Mouse (Mus musculus) frontal cortex, postnatal 36 days (tissue): ENCODE measurements around the gene 2310011J03Rik.
"Not testable (repeated sequence)": the region's sequence is repeated elsewhere in the genome, so short reads cannot be mapped to it uniquely, and the experiment has no call there.

Experiments used
- DNase-seq, 2 experiments: peaks; one replicate each; pipeline ENCODE4 v3.0.0; 2022; ENCODE audit warnings: low spot score in 2 of 2

The 2310011J03Rik gene

DNA sequence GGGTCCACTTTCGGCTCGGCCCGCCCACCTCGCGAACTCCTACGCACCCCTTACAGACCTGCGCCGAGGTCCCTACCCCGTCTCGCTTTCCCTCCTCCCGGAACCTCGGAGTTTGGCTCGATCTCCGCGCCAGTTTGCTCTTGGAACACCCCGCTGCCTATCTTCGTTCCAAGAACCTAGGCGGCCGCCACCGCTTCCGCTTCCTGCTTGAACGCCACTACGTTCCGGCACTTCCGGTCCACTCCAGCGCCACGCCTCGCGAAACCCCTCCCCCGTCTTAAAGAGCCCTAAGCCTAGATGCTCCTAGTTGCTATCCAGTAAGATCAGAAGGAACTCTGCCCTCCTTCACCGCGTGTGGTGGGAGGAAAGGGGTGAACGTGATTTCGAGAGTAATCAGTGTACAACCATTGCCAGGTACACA, at the start of gene 2310011J03Rik:
Gene 2310011J03Rik (minus strand): TSS at position 198 of the 421 bp plus-strand sequence.
- peak; percentile 89 to 95 for DNase-seq

DNA sequence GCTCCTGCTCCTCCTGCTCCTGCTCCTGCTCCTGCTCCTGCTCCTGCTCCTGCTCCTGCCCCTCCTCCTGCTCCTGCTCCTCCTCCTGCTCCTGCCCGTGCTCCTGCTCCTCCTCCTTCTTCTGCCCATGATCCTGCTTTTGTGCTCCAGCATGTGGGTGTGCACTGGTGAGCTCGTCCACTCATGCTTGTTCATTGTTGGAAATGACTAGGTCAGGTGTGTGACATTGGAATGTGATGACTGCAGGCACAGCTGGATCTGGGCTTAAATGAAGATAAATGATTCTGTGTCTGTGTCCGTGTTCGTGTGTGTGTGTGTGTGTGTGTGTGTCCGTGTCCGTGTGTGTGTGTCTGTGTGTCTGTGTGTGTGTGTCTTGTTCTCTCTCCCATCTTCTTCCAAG, 48.1 kb upstream of the 2310011J03Rik start:
- no peak for DNase-seq

DNA sequence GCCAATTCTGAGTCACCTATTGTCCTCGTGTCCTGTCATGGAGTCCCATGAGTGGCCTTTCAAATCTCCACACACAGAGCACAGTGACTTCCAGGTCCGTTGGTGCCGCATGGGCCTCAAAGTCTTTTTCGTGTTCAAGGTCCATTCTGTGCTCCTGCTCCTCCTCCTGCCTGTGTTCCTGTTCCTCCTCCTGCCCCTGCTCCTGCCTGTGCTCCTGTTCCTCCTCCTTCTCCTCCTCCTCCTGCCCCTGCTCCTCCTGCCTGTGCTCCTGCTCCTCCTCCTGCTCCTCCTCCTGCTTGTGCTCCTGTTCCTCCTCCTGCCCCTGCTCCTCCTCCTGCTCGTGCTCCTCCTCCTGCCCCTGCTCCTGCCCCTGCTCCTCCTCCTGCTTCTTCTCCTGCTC, 47.6 kb upstream of the 2310011J03Rik start:
- no peak for DNase-seq

DNA sequence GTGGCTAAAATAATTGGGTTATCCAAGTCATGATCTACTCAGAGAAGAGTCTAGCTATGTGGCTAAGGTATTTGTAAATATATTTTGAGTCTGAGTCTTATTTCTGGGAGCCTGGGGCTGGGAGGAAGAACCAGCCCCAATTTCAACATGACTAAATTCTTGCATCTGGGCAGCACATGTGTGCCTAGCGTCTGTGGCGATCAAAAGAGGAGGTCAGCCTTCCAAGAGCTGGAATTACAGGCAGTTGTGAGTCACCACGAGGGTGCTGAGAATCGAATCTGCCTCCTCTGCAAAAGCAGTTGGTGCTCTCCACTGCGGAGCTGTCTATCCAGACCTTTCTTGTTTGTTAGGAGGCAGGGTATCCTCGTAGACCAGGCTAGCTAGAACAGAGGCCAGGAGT, 45.4 kb upstream of the 2310011J03Rik start:
- DNase-seq, result no peak

DNA sequence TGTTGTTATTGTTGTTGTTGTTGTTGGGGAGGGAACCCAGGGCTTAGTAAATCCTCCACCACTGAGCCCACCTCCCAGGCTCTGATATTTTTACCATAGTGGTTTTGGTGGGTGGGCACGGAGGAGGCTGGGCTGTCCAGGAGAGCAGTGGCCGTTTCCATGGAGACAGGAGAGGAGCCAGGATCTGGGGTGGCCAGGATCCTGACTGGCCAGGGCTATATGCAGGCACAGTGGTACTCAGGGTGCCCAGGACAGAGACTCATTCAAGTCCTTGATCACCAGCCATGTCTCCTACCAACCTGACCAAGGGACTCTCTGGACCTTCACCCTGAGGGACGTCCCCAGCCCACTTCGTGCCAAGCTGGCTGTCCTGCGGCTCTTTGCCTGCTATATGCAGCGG, 43.4 kb upstream of the 2310011J03Rik start:
- DNase-seq, result no peak

DNA sequence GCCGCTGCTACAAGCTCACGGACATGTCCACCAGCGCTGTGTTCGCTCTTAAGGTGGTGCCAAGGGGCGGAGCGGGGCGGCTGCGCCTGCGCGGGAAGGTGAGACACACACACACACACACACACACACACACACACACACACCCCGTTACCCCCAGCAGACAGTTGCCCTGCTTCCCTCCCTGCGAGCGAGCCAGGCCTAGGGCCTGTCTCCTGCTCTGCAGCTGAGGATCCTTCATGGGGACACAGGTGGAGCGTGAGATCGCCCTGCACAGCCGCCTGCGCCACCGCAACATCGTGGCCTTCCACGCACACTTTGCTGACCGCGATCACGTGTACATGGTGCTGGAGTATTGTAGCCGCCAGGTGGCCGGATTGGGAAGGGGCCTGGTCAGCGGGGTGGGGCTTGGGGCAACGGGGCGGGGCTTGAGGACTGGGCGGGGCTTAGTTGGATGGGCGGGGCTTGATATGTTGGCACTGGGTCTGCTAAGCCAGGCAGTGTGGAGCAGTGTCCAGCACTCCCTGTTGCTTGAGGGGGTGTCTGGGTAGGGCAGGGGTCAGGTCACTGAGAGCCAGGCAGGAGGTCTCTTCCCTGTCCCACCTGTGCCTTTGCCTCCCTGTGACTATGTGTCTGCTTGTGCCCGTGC, 37.8 kb upstream of the 2310011J03Rik start:
- DNase-seq, result no peak

DNA sequence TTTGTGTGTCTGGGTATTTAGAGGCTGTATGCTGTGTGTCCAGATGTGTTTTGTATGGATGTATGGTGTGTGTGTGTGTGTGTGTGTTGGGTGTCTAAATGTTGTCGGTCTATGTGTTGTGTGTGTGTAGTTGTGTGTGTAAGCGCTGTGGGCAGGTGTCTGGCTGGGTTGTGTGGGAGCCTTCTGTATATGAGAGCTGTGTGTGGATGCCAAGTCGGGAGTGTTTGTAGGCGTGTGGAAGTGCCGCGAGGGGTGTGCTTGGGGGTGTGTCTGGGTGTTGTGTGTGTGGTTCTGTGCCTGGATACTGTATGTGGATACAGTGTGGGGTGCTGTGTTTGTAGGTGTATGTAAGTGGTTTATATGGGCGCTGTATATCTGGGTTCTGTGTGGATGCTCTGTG, 37.0 kb upstream of the 2310011J03Rik start:
- no peak for DNase-seq

DNA sequence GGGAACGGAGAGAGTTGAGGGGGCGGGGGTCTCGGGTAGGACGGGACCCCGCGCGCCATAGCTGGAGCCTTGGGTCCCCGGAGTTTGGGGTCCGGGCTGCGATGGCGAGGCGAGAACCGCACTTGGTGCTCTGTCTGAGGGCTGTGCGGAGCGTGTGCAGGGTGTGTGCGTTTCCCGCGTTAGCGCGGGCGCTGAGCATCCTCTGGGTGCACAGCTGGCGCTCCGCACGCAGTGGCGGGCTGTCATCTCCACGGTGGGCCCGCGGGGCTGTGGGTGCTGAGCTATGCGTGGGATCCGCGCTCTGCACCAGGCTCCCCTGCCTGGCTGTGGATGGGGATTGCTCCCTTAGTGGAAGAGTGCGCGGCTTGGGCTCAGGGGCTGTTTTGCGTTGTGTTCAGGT, 36.4 kb upstream of the 2310011J03Rik start:
- DNase-seq, result no peak

DNA sequence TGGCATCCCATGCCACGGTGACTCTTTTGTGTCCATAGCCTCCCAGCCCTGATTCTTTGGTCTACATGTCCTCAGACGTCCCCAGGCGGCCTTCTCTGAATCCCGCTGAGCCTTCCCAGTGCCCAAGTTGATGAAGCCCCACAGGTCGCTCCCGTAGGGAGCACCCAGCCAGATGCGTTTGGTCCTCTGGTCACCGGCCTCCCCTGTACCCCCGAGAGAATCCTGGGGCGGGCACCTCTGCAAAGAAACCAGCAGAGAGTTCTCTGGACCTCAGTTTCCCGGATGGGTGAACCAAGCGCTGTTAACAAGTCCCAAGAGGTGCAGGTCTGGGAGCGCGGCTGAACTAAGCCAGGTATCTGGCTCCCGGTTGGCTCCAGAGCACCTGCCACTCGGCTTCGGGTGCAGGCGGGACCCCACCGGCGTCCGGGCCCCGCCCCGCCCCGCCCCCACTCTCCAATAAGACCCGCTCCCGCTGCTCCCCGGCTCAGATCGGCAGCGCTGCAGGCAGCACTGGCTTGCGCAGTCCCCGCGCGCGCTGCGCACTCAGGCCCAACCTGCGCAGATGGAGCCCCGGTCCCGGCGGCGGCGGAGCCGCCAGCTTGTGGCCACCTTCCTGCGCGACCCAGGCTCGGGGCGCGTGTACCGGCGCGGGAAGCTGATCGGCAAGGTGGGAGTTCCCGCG, 35.8 kb upstream of the 2310011J03Rik start, which contains the start of gene Plk5:
Gene Plk5 (plus strand): TSS at position 459 of the 682 bp plus-strand sequence.
- DNase-seq, result no peak

DNA sequence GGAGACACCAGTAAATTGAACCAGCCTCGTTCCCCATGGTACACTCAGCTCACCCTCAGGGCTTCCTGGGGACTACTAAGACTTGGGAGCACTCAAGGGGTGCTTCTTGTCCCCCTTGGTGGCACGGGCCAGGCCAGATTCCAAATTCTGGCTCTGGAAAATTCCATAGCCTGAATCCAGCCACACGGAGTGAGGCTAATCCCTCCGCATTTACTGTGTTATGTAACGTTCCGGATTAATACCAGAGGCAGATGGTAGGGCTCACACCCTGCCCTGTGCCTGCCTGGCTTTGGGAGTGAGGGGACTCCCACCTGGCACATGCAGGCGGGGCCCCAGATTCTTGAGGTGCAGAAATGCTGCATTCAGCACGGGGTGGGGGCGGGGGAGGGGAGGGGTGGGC, 35.1 kb upstream of the 2310011J03Rik start:
- DNase-seq, result no peak

DNA sequence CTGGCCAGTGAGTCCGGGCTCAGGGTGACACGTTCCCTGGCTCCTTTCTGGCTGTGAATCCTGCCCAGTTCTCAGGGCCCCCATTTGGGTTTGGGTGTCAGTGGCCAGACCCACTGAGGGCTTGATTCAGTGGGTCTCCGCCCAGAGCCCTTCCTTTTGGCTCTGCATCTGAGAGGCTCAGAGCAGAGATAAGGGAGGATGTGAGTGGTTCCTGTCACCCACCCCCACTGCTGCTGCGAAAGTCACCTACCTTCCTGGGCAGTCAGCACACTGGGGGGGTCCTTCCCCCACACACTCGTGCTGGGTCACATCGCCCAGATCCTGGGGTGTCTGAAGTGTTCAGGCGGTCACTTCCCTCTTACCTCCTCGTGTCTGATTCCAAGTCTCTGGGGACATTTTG, 32.4 kb upstream of the 2310011J03Rik start:
- no peak for DNase-seq

DNA sequence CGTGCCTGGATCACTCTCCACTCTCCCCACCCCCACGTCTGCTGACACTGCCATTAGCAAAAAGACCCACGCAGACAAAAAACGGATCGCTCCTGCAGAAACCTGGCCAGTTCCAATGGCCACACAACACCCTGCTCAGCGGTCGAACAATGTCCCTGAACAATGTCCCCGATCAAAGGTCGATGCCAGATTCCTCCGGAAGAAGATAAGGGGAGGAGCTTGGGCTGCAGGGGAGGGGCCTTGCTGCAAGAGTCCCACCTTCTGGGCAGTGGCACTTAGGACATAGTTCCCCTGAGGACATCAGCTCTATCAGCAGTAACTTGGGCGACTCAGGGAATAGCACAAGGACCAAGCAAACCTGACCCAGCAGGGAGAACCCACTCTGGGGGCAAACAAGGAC, 31.6 kb upstream of the 2310011J03Rik start:
- DNase-seq, result no peak

DNA sequence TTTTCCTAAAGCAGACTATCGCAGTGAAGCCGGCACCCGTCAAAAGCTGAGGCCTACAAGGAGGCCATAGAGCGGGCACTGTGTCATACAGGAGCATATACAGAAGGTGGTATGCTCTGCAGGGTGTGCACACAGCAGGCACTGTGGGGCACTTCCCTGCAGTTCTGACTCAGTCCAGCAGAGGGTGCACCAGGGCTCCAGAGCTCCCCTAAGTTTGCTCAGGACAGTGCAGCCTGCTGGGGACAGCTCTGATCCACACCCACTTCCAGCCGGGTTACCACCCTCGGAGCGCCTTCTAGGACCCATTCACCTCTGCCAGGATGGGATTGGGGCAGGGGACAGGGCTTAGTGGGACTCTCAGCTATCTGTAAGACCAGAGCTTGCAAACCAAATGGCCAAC, 30.0 kb upstream of the 2310011J03Rik start:
- DNase-seq, result peak; percentile 83 to 89

DNA sequence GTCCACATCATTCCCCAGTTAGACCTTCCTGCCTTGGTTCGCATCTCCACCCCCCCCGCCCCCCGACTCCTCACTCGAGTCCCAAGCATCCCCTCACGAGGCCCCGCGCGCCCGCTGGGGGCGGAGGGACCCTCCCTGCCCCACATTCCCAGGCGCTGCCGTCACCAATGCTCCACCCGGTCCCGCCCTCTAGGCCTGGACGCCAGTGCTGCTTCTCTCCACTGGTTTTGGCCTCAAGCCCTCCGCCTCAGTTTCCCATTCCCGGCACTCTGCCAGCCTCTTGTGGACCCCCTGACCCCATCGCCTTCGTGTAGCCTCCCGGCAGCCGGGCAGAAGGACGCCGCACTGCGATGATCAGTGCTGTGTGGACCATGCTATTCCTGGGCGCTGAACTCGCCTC, 28.6 kb upstream of the 2310011J03Rik start:
- DNase-seq, result no peak

DNA sequence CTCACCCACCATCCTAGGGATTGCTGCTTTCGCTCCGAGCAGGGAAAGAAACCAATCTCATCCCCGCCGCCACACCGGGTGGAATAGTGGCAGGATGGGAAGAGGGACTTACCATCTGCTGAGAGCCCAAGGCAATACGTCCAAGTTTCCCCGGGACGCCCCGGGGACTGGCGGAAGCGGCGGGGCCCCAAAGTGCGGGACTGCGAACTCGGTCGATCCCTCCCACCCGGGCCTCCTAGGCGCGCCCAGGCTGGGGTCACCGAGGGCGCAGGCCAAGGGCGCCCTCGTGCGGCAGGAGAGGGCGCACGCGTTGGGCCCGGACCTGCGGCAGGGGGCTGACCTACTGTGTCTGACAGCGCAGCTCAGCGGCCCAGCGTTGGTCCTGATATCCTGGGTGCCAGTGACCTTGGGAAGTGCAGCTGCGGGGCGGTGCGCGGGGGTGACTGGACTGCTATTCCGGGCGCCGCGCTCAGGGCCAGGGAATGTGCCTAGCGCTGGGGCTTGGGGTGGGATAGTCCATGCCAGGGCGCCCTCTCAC, 28.0 kb upstream of the 2310011J03Rik start, which contains the start of gene Adamtsl5:
Gene Adamtsl5 (minus strand): TSS at position 169 of the 538 bp plus-strand sequence.
- DNase-seq, result no peak

DNA sequence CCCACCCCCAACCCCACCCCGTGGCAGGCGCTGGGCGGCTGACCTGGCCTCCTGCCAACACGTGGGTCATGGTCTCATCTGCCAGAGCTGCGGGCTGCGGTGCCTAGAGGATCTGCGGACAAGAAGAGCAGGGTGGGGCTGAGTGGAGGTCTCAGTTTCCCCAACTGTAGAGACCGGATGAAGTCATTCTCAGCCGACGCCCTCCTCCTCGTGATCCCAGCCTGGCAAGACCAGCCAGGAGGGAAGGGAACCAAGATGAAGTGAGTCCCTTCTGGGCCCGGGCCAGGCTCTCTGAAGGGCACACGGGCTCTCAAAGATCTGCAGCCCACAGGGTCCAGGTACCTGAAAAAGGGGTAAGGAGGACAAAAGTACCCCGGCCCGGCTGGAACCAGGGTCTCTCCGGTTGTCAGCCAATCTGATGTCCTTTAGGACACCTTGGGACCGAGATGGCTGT, 27.2 kb upstream of the 2310011J03Rik start:
- no peak for DNase-seq

DNA sequence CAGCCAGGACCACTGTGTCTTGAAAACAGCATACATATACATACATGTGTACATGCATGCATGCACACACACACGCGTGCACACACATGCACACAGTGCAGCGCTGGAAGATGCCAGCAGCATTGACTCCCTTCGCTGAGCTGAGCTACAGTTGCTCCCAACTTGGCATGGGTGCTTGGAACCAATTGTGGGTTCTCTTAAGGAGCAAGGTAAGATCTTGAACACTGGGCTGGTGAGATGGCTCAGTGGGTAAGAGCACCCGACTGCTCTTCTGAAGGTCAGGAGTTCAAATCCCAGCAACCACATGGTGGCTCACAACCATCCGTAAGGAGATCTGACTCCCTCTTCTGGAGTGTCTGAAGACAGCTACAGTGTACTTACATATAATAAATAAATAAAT, 25.6 kb upstream of the 2310011J03Rik start:
- DNase-seq, result not testable (repeated sequence)

DNA sequence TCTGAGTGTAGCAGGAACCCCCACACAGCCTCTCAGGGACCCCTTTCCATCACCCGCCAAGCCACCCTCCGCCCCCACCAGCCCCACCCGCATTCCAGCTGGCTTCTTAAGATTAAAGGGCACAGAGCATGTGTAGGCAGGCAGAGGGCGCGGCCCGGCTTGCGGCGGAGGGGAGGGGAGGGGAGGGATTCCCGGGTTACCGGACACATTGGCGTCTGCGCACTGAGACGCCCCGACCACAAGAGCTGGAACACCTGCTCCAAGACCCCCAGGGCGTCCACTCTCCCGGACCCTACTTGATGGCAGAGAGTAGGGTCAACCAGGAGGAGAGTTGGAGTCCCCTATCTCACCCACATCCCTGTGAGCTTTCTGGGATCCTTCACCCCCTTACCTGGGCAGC, 24.8 kb upstream of the 2310011J03Rik start:
- no peak for DNase-seq

DNA sequence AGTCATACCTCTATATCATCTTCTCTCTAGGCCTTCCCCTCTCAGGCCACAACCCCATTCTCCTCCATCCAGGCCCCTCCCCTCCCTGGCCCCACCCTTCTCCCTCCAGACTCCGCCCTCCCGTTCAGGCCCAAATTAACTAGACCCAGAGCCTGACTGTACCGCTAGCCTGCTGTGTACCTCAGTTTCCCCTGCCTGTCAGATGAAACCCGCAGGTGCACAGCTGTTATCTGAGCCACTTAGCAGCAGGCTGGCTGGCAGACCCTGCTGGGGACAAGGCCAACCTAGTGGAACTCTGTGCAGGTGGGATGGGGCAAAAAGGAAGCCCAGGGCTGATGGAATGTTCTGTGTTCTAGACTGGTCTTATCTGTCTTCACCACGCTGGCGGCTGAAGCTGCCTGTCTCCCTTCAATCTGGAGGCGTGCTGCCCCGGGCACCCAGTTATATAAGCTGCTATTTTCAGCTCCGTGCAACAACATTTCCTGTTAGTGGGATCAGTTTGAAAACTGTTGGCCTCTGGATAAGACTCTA, 23.9 kb upstream of the 2310011J03Rik start:
- DNase-seq, result no peak

DNA sequence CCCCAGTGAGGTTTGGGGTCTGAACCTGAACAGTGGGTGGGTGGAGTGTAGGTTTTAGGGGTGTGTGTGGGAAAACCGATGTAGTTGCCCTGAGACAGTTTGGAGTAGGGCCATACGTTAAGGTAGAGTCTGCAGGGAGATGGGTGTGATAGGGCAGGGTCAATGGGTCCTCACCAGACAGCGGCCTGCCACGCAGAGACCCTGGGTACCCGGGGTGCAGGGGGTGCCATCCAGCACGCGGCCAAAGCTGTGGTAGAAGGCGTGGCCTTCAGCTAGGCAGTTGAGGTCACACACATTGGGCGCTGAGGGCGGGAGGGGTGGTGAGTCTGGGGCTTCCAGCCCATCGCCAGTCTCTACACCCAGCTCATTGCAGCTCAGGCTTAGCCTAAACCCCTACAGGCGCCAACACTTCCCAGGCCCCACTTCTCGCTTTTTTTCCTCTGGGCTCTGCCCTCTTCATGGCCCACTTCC, 23.1 kb upstream of the 2310011J03Rik start:
- no peak for DNase-seq

DNA sequence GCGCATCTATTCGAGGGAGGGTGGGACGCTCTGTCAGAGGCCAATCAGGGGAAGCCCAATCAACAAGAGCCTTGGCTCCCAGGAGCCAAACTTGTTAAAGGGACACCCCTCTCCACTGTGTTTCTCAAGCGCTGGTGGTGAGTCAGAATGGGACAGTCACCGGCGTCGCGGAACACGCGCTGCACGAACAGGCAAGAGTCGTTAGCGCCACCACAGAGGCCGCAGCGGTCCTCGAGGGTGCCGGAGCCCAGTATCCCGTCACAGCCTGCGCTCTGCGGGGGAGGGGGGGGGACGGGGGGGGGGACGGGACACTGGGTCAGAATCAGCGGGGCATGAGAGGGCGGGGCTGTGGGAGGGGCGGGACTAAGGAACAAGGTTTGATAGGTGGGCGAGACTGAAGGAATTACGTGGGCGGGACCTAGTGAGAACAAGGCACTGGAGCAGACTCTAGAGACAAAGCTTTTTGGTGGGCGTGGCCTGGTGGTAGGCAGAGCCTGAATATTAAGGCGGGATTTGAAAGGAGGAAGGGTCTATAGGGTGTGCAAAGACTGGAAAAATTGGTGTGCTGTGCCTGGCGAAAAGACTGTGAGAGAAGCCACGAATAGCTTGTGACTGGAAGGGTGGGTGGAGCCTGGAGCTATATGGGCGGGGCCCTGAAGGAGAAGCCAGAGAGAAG, 22.6 kb upstream of the 2310011J03Rik start:
- no peak for DNase-seq

DNA sequence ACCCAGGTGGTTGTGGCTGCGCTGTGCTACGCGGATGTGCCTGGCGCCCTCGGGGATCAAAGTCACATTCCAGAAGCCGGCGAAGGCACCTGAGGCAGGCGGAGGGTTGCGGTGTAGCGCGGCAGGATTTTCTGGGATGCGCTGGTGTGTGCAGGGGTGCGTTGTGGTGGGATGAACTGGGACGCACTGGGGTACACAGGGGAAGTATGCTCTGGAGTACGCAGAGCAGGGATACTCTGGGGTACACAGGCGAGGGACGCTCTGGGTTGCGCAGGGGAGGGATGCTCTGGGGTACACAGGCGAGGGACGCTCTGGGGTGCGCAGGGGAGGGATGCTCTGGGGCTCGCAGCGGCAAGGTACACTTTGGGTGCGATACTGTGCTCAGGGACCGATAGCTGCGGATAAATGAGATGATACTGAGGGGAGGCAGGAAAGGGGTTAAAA, 22.0 kb upstream of the 2310011J03Rik start:
- DNase-seq, result no peak
